Mouse (Mus musculus) spleen, adult 2 months (tissue): Measurements from ENCODE around the gene Spta1.

Experiments
- CTCF ChIP-seq: fragments of 200-500 bp; IDR thresholded peaks from 2 replicates; pipeline ENCODE4 v1.5.1; 2011; ENCODE audit warnings: mild to moderate bottlenecking, inconsistent platforms; ENCODE audit not compliant: insufficient read depth, insufficient read length, insufficient replicate concordance; ENCODE audit errors: extremely low read depth
- POLR2A ChIP-seq: fragments of 200-500 bp; IDR thresholded peaks from 2 replicates; pipeline ENCODE4 v1.6.1; 2011; ENCODE audit warnings: low read depth, low read length, inconsistent platforms

DNA sequence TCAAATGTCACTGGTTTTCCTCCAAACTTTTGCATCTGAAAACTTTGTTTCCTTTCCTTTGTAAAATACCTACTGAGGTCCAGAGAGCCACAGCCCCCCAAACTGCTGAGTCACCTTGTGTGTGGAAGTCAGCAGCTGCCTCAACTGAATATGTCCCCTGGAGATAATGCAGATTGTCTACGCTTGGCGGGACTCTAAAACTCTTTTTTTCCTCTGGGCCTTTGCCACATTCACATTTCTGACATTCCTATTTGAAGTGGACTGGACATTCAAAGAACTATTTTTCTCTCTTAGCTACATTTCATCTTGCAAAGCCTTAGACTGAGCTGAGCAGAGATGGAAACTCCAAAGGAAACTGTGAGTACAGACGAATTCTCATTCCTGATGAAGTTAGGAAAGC lies at the start of gene Spta1:
- TF ChIP-seq POLR2A (no peak), CTCF (no peak)
